ENCODE assay signal across 23 mouse cellular contexts in the genomic region with DNA sequence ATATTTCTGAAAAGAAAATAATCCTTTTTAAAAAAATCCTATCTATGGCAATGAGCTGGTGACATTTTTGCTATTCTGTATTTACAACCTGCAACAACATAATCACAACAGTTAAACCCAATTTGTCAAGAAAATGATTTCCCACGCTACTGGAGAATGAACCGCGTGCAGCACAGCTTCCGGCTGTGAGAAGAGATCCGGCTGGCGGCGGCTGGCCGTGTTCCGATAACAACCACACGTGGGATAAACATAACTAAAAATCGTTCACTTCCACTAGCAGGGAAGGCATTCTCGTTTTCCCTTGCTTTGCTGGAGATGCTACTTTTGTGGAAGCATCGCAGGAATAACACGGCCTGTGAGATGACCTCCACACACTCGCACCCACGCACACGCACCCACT.
DNase-seq lines count a peak whose midpoint lies in the region; ATAC-seq and TF ChIP-seq lines count a peak whose summit lies in the region.
"Had no signal": no experiment of that assay in that cellular context is flagged by ENCODE, and none has a peak within 500 bp of the region (broad histone marks: within the 10 kb centered on the region; RNA-seq: fewer than 3 reads in every experiment).

No protein-coding gene starts in this region.

- H3K4me3 ChIP-seq in kidney, adult 2 months (ENCODE audit: insufficient read depth, low read depth, low read length) = no peak overlapping the region
- H3K4me3 ChIP-seq in lung, postnatal 0 days (ENCODE audit: low read depth, low read length) = no peak overlapping the region
- peak overlapping the region; percentile 39; the same call in 1 of the 2 replicates for H3K4me3 ChIP-seq in E14TG2a.4 (replicated peaks; ENCODE audit: low read length)
- H3K4me3 ChIP-seq in ES-E14 (ENCODE audit: insufficient read depth in 1 of 2, low read depth in 1 of 2, low read length in 2 of 2, poor library complexity in 1 of 2, severe bottlenecking in 1 of 2) = peak overlapping the region; percentile 2 to 34; a peak in 3 of 4 replicates
- H3K4me3 ChIP-seq: embryonic facial prominence, embryonic 13.5 days; forebrain, embryonic 12.5 days; heart, adult 2 months; heart, embryonic 15.5 days; hindbrain, embryonic 13.5 days had no signal

- H3K9me3 ChIP-seq in lung, postnatal 0 days (ENCODE audit: low read length) = no peaks in the 10 kb centered on the region
- H3K9me3 ChIP-seq in E14TG2a.4 (ENCODE audit: low read length) (no peaks in the 10 kb centered on the region), ES-E14 (ENCODE audit: control insufficient read depth, insufficient read depth, low read depth, low read length) (no peaks in the 10 kb centered on the region)
- H3K9me3 ChIP-seq: embryonic facial prominence, embryonic 13.5 days; forebrain, embryonic 12.5 days; heart, embryonic 15.5 days; hindbrain, embryonic 13.5 days had no signal

- ATAC-seq in lung, postnatal 0 days = no peak
- ATAC-seq: forebrain, embryonic 16.5 days had no signal

- no peak overlapping the region for H3K27ac ChIP-seq in kidney, adult 2 months (ENCODE audit: insufficient read depth, low read depth, low read length)
- H3K27ac ChIP-seq in lung, postnatal 0 days (ENCODE audit: low read length) = no peak overlapping the region
- H3K27ac ChIP-seq in ES-E14 (ENCODE audit: insufficient read depth, low read depth, low read length, poor library complexity, severe bottlenecking) = no peak overlapping the region
- H3K27ac ChIP-seq: embryonic facial prominence, embryonic 13.5 days; forebrain, embryonic 12.5 days; heart, adult 2 months; heart, embryonic 15.5 days; hindbrain, embryonic 13.5 days had no signal

- TF ChIP-seq EP300 in lung, postnatal 0 days (IDR thresholded peaks at IDR 0.05) = no peak

- H3K36me3 ChIP-seq in kidney, adult 2 months (ENCODE audit: control insufficient read depth, insufficient read depth, low read length) = no peaks in the 10 kb centered on the region
- H3K36me3 ChIP-seq in lung, postnatal 0 days (ENCODE audit: insufficient read depth, low read length) = no peaks in the 10 kb centered on the region
- H3K36me3 ChIP-seq in E14TG2a.4 (ENCODE audit: insufficient read depth, low read length) = no peaks in the 10 kb centered on the region
- H3K36me3 ChIP-seq in ES-E14 (ENCODE audit: control insufficient read depth, insufficient read depth, low read length, poor library complexity, severe bottlenecking) = no peaks in the 10 kb centered on the region
- H3K36me3 ChIP-seq: embryonic facial prominence, embryonic 13.5 days; forebrain, embryonic 12.5 days; heart, embryonic 15.5 days; hindbrain, embryonic 13.5 days had no signal

- no peaks in the 10 kb centered on the region for H3K4me1 ChIP-seq in kidney, adult 2 months (ENCODE audit: control insufficient read depth, insufficient read depth, low read length)
- no peaks in the 10 kb centered on the region for H3K4me1 ChIP-seq in lung, postnatal 0 days (ENCODE audit: insufficient read depth, low read depth, low read length)
- no peaks in the 10 kb centered on the region; the same call in 1 of the 2 replicates for H3K4me1 ChIP-seq in E14TG2a.4 (replicated peaks; ENCODE audit: low read depth, low read length)
- peaks cover 0 to 4% of the 10 kb centered on the region in 2 experiments; a peak in 1 of 4 replicates for H3K4me1 ChIP-seq in ES-E14 (ENCODE audit: control insufficient read depth in 2 of 2, insufficient read depth in 2 of 2, low read length in 2 of 2, poor library complexity in 1 of 2)
- H3K4me1 ChIP-seq: embryonic facial prominence, embryonic 13.5 days; heart, embryonic 15.5 days; hindbrain, embryonic 13.5 days had no signal

- in situ Hi-C loops in ES-E14 (cut with MboI; ENCODE audit: low sequenced_read_pairs in 2 of 2, unreplicated experiment in 2 of 2) = no loop called here

- H3K27me3 ChIP-seq in kidney, adult 2 months (replicated peaks; ENCODE audit: control insufficient read depth, insufficient read depth, low read length) = no peaks in the 10 kb centered on the region
- no peaks in the 10 kb centered on the region for H3K27me3 ChIP-seq in lung, postnatal 0 days (replicated peaks; ENCODE audit: insufficient read depth, low read length)
- H3K27me3 ChIP-seq in E14TG2a.4 (ENCODE audit: insufficient read depth, low read length) = no peaks in the 10 kb centered on the region; the same call in 1 of the 2 replicates
- H3K27me3 ChIP-seq: CH12.LX; embryonic facial prominence, embryonic 13.5 days; forebrain, embryonic 12.5 days; heart, embryonic 15.5 days; hindbrain, embryonic 13.5 days had no signal

- DNase-seq in kidney, postnatal 10 days = peak; percentile 59
- no peak for DNase-seq in kidney, adult 2 months
- DNase-seq in lung, postnatal 0 days (ENCODE audit: low spot score) = peak; percentile 6
- DNase-seq in lung, postnatal 36 days = no peak
- no peak for DNase-seq in ES-E14 (ENCODE audit: low read depth, low spot score)
- no peak for DNase-seq in urinary bladder, postnatal 36 days (ENCODE audit: low spot score in 2 of 2)
- DNase-seq in thymus, postnatal 14 days = no peak
- DNase-seq: adrenal gland, adult 2 months; adrenal gland, postnatal 25 days; cerebellum, adult 18-20 months; cerebellum, adult 9-11 months; cerebellum, postnatal 36 days; gastrocnemius, postnatal 14 days; heart, adult 2 months; heart, postnatal 14 days had no signal

- no peak overlapping the region for H3K4me2 ChIP-seq in lung, postnatal 0 days (replicated peaks; ENCODE audit: low read depth, low read length)
- H3K4me2 ChIP-seq: embryonic facial prominence, embryonic 13.5 days; forebrain, embryonic 12.5 days; heart, embryonic 11.5 days; heart, embryonic 15.5 days; hindbrain, embryonic 13.5 days had no signal

- no peak for TF ChIP-seq CTCF in kidney, adult 2 months (conservative IDR thresholded peaks at IDR 0.05; ENCODE audit: insufficient read depth, insufficient read length, low read depth, low read length)
- TF ChIP-seq CTCF in lung, postnatal 0 days (IDR thresholded peaks at IDR 0.05) = no peak
- TF ChIP-seq CTCF in E14TG2a.4 (conservative IDR thresholded peaks at IDR 0.05; ENCODE audit: low read length) = no peak

- 85% methylated on average over 17 of the region's 17 CpGs for WGBS in kidney, adult 2 months
- 71% methylated on average over 17 of the region's 17 CpGs for WGBS in lung, postnatal 0 days

- no peak overlapping the region for H3K9ac ChIP-seq in lung, postnatal 0 days (replicated peaks; ENCODE audit: low read depth)
- no peak overlapping the region for H3K9ac ChIP-seq in ES-E14 (ENCODE audit: insufficient read depth, low read depth, low read length, poor library complexity, severe bottlenecking)
- H3K9ac ChIP-seq: embryonic facial prominence, embryonic 13.5 days; forebrain, embryonic 12.5 days; heart, embryonic 15.5 days; hindbrain, embryonic 13.5 days had no signal

- no peak for TF ChIP-seq POLR2A in kidney, adult 2 months (IDR thresholded peaks at IDR 0.05; ENCODE audit: low read depth, low read length)

TF ChIP-seq in ES-E14, 5 proteins besides CTCF, POLR2A, EP300 and RAD21:
- TF ChIP-seq MAFK (IDR thresholded peaks at IDR 0.05; ENCODE audit: insufficient read depth, low read depth, low read length) = no peak
- no peak for TF ChIP-seq CHD2 (IDR thresholded peaks at IDR 0.05; ENCODE audit: low read depth, low read length)
- no peak for TF ChIP-seq ZC3H11A (IDR thresholded peaks at IDR 0.05; ENCODE audit: borderline replicate concordance, low read depth, low read length)
- no peak for TF ChIP-seq HCFC1 (IDR thresholded peaks at IDR 0.05; ENCODE audit: borderline replicate concordance, insufficient read depth, low read length)
- TF ChIP-seq ZNF384 (IDR thresholded peaks at IDR 0.05; ENCODE audit: low read depth, low read length) = no peak
TF ChIP-seq in ES-E14: peak in this region for 0.

Comparison
In these comparisons a context has a peak if more than half of its experiments do, and no peak if none do; other contexts are left out.
1. DNase-seq: peak in kidney, postnatal 10 days (single experiment) and lung, postnatal 0 days (single experiment); none in kidney, adult 2 months (single experiment), lung, postnatal 36 days (single experiment), ES-E14 (single experiment), urinary bladder, postnatal 36 days (0 of 2) and thymus, postnatal 14 days (single experiment).
2. H3K4me3 ChIP-seq: peak in E14TG2a.4 (single experiment) and ES-E14 (2 of 2); none in kidney, adult 2 months (single experiment) and lung, postnatal 0 days (single experiment).